Mouse (Mus musculus) spleen, postnatal 0 days (tissue): Measurements from ENCODE around the gene Hspa12b. TPM values are rescaled to one million over a fixed set of nuclear protein-coding genes. Genes with fewer than 3 reads are reported as not detected.

ENCODE experiments used
- polyA plus RNA-seq: library from polyadenylated mRNA; unstranded; fragments of >200 nt; fragmentation: Nextera tagmentation; extraction: Ambion mirVana; gene quantifications from 2 replicates; pipeline ENCODE4 v1.2.1, GENCODE M21; 2015

Hspa12b gene
- 2.3 and 2.4 TPM in 2 replicates for polyA plus RNA-seq

GRCm38 (mm10) chr2:131127161-131127730 is at the start of gene Hspa12b:
Gene Hspa12b (plus strand): TSS chr2:131127280.

GRCm38 (mm10) chr2:131086667-131087390 is 40.3 kb upstream of the Hspa12b start, which contains the start of gene Siglec1:
Gene Siglec1 (minus strand): TSS chr2:131086765.

GRCm38 (mm10) chr2:131132930-131133547 is 6.0 kb downstream of the Hspa12b start, which contains the start of gene Gm11037:
Gene Gm11037 (plus strand): TSS chr2:131133497.

GRCm38 (mm10) chr2:131159938-131160581 is 33.0 kb downstream of the Hspa12b start, which contains the start of gene 1700037H04Rik:
Gene 1700037H04Rik (minus strand): TSS chr2:131160081.

GRCm38 (mm10) chr2:131179990-131180587 is 53.0 kb downstream of the Hspa12b start, which contains the start of gene Cenpb:
Gene Cenpb (minus strand): TSS chr2:131180067.

GRCm38 (mm10) chr2:131186771-131187601 is 59.9 kb downstream of the Hspa12b start, which contains the start of the genes Cdc25b and Spef1:
Gene Cdc25b (plus strand): TSS chr2:131186949.
Gene Spef1 (minus strand): TSS chr2:131187282.

Other genes with a start within 250 kb of the Hspa12b start
- gene 4930402H24Rik, start 220.9 kb upstream of the Hspa12b start, polyA plus RNA-seq: 8.6 and 11.8 TPM in 2 replicates
- gene Atrn, start 220.8 kb upstream of the Hspa12b start, polyA plus RNA-seq: 4.6 and 4.7 TPM in 2 replicates
- 0.41 and 0.48 TPM in 2 replicates for gene Gfra4, start 84.2 kb upstream of the Hspa12b start, polyA plus RNA-seq
- gene Adam33, start 63.5 kb upstream of the Hspa12b start, polyA plus RNA-seq: 2.5 and 2.9 TPM in 2 replicates
- 0.97 and 1.6 TPM in 2 replicates for gene Siglec1, start 40.5 kb upstream of the Hspa12b start, polyA plus RNA-seq
- gene Gm11037, start 6.2 kb downstream of the Hspa12b start, polyA plus RNA-seq: not detected in 2 replicates
- gene 1700037H04Rik, start 32.8 kb downstream of the Hspa12b start, polyA plus RNA-seq: 138 and 153 TPM in 2 replicates
- gene Cenpb, start 52.8 kb downstream of the Hspa12b start, polyA plus RNA-seq: 7.9 and 8.0 TPM in 2 replicates
- gene Cdc25b, start 59.7 kb downstream of the Hspa12b start, polyA plus RNA-seq: 139 and 157 TPM in 2 replicates
- 1.9 and 2.2 TPM in 2 replicates for gene Spef1, start 60.0 kb downstream of the Hspa12b start, polyA plus RNA-seq
- 19.9 and 21.3 TPM in 2 replicates for gene Ap5s1, start 79.8 kb downstream of the Hspa12b start, polyA plus RNA-seq
- 20.3 and 20.8 TPM in 2 replicates for gene Mavs, start 106.8 kb downstream of the Hspa12b start, polyA plus RNA-seq
- gene Pank2, start 135.2 kb downstream of the Hspa12b start, polyA plus RNA-seq: 34.0 and 37.5 TPM in 2 replicates
- gene Rnf24, start 225.6 kb downstream of the Hspa12b start, polyA plus RNA-seq: 0.59 and 0.98 TPM in 2 replicates